In the genomic region with DNA sequence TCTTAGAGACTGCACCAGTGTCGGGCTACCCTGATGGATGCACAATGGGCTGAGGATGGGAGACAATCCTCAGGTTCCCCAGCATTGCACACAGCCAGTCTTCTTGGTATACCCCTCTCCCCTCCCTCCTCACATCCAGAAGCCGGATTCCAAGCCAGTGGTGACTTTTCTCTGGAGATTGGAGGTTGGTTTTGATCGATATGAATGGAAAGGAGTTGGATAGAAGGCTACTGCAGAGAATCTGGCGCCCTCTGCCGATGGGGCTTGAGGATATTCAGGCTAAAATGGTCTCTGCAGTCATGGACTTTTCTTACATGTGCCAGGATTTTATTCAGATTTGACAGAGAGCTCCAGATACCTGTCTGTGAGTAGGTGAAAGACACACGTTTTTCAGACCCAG, we compare ENCODE assay signal across 8 mouse cellular contexts.
DNase-seq lines count a peak whose midpoint lies in the region; TF ChIP-seq lines count a peak whose summit lies in the region.

No protein-coding gene starts in this region.

- no peaks in the 10 kb centered on the region for H3K36me3 ChIP-seq in megakaryocyte, embryonic 14.5 days (replicated peaks; ENCODE audit: low read length)

- peaks cover 39% of the 10 kb centered on the region for H3K4me1 ChIP-seq in megakaryocyte, embryonic 14.5 days

- peak; percentile 55 for DNase-seq in gastrocnemius, adult 2 months
- no peak for DNase-seq in gastrocnemius, postnatal 4 days (ENCODE audit: low spot score in 2 of 2)
- peak; percentile 36 for DNase-seq in ovary, postnatal 36 days (ENCODE audit: low spot score)
- no peak for DNase-seq in ovary, adult 18-20 months (ENCODE audit: low spot score)
- DNase-seq in c-Kit-positive CD71-positive TER-119-positive erythroid progenitor cells, embryonic 14.5 days (ENCODE audit: low spot score), result peak; percentile 5
- DNase-seq in kidney, postnatal 10 days, result peak; percentile 71
- peak; percentile 57 for DNase-seq in urinary bladder, postnatal 25 days (ENCODE audit: low spot score)

- H3K4me3 ChIP-seq in gastrocnemius, adult 2 months, result no peak overlapping the region
- H3K4me3 ChIP-seq in megakaryocyte, embryonic 14.5 days (replicated peaks), result peak overlapping the region; percentile 75

- H3K9me3 ChIP-seq in megakaryocyte, embryonic 14.5 days, result no peaks in the 10 kb centered on the region

- H3K27ac ChIP-seq in gastrocnemius, adult 2 months, result no peak overlapping the region

- peak; percentile 62 for TF ChIP-seq CTCF in gastrocnemius, adult 2 months (IDR thresholded peaks at IDR 0.05)

- H3K27me3 ChIP-seq in megakaryocyte, embryonic 14.5 days (replicated peaks), result peaks cover 10% of the 10 kb centered on the region

- intact Hi-C loops in gastrocnemius, adult 2 months (cut with DNase I), result loop anchor here (10.0 kb wide), 1 partner anchor 80 kb away; no protein-coding TSS in a partner anchor

Comparison
In these comparisons a context has a peak if more than half of its experiments do, and no peak if none do; other contexts are left out.
1. DNase-seq: peak in gastrocnemius, adult 2 months (single experiment), ovary, postnatal 36 days (single experiment), c-Kit-positive CD71-positive TER-119-positive erythroid progenitor cells, embryonic 14.5 days (single experiment), kidney, postnatal 10 days (single experiment) and urinary bladder, postnatal 25 days (single experiment); none in gastrocnemius, postnatal 4 days (0 of 2) and ovary, adult 18-20 months (single experiment).